Mouse (Mus musculus) cerebellum, adult 18-20 months (tissue): Measurements from ENCODE around the gene Rbp4.
A peak's percentile ranks its signal among the peaks of the same experiment; 100 is the strongest.

Experiments used
- DNase-seq, 2 experiments: peaks; one replicate each; pipeline ENCODE4 v3.0.0; 2021

Gene Rbp4

DNA sequence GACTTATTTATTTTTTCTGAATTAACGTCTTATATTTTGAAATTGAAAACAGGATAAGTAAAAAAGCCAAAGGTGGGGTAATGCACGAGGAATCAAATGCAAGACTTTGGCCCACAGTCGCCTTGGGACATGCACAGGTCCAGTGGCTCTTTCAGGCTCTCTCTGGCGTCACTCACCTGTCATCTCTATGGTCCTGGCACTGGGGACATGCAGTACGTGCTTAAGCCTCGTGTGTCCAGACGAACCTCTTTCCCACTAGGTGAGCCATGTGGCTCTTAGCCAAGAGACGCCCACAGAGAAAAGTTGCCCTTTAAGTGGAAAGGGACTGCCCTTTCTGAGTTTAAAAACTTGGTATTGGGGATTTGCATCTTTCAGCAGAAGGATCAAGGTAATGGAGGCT, 35.7 kb downstream of the Rbp4 start:
- no peak for DNase-seq

DNA sequence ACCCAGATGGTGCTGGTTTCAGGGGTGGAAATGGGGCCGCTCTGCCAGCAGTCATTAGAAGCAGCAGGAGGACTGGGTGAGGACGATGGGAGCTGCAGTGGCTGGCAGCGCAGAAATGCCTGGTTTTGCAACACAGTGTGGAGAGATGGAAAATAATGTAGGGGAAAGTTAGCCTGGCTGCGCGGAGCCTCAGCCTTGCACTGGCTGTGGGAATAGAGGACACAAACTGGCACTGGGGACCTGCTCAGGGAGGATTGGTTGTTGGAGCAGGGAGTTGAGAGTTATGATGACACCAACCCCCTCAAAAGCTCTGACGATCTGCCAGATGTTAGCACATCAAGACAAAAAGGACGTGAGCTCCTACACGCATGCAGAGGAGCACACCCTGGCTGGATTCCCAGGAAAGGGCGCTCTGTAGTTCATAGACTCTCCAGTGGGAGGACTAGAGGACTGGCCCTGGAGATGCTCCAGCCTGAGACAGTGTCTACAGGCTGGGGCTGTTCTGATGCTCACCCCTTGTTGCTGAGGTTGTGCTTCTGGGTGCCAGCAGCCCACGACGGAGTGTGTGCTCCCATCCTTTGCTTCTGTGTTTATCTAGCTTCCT, 38.0 kb downstream of the Rbp4 start:
- no peak for DNase-seq

DNA sequence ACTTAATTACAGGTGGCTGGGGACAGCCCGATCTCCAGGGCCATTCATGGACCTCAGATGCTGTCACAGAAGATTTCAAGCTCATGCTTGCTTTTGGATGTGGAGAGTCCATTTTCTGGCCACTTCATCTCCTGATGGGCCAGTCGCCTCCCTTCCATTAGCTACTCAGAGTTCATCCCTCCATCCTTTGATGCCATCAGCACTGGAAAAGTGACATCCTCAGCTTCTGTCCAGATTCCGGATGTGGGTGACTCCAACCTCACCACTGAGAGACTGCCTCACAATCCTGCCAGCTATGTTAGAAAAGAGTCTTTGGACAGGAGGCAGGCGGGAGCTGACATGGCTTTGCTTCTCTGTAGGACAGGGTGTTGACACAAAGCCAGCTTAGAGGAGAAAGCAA, 39.2 kb downstream of the Rbp4 start:
- no peak for DNase-seq

DNA sequence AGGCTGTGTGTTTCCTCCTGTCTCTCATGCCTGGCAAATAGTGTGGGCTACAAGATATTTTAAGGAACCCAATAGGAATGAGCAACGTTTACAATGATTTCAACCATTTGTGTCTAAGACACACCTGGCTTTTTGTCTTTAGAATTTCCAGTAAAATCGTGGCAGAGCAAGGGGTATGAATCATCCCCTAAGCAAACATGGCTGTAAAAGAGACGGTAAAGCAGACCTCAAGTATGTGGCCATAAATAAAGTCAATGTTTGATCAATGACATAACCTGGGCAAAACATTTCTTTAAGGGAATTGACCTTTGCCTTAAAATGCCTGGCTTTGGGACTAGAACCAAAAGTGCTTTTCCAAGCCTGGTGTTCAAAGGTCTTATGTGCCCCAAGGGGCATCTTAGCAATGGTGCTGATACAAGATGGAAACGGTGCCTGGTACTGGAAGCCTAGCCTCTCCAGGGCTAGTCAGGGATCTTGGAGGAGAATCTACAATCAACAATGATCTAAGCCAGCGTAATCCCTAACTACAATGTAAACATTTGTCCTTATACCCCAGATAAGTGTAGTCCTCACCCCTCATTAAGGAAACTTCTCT, 42.1 kb downstream of the Rbp4 start:
- no peak for DNase-seq

DNA sequence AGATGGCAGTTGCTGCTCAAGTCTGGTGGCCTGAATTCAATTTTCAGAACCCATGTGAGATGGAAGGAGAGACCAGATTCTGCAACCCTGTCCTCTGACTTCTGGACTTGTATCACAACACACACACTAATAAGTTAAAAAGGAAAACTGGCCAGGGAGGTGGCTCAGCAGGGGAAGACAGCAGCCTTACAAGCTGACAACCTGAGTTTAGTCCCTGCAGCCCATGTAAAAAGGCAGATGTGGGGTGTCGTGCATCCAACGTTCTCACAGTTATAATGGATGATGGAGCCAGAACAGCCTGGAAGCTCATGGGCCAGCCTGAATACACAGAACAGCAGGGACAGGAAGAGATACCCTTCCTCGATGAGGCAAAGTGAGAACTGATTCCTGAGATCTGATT, 43.7 kb downstream of the Rbp4 start:
- DNase-seq: no peak

DNA sequence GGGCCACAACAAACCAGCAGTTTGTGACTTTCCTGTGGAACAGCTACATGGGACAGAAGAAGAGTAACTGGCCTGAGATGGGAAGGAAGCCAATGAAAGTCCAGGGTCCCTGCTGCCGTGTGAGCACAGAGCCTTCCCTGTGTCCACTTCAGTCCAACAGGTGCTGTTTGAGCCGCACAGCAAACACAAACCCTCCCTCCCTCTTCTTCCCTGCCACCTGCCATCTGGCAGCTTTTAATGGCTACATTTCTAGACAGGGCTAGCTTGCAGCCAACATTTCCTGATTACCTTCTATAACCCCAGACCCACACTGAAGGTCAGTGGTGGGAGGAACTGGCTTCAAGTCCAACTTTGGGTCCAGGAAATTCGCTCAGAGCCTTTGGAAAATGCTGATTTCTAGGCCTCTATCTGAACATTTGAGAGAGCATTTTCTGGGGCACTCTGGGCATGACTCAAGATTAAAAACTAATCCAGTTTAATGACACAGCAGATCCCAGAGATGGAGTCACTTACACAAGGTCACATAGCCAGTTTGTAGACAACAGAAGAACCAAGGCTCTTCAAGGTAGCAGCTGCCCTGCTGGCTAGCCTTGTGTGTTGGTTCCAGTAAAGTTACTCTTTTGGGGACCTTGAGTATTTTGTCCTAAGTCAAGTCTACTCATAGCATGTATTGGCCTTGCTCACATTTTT, 47.1 kb downstream of the Rbp4 start:
- peak; percentile 6 to 16 for DNase-seq

DNA sequence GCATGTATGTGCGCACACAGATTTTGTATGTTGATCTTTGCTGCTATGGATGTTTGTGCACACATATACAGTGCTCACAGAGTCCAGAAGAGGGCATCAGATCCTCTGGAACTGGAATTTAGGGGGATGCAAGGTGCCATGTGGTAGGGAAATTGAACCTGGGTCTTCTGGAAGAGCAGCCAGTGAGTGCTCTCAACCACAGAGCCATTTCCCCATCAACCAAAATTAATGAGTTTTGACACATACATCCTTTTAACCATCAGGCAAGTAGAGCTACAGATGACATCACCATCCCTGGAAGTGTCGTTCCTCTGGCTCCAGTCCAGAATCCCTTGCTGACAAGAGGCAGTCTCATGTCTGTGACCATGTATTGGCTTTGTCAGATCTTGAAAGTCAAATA, 48.8 kb downstream of the Rbp4 start:
- no peak for DNase-seq

DNA sequence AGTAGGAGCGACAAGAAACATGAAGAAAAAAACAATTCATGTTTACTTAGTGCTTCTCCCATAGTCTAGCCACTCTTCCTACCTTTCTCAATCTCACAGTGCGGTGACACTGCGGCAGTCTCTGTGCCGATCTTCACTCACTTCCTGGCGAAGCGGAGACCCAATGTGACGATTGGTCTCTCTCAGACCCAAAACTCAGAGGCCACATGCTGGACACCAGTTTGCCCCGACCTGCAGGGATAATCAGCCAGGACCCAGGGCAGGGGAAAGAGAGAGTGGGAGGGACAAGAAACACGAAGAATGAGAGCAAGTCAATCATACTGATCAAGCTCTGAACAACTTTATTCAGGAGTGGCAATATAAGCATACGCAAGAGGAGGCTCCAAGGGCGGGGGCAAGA, 50.0 kb downstream of the Rbp4 start:
- no peak for DNase-seq

DNA sequence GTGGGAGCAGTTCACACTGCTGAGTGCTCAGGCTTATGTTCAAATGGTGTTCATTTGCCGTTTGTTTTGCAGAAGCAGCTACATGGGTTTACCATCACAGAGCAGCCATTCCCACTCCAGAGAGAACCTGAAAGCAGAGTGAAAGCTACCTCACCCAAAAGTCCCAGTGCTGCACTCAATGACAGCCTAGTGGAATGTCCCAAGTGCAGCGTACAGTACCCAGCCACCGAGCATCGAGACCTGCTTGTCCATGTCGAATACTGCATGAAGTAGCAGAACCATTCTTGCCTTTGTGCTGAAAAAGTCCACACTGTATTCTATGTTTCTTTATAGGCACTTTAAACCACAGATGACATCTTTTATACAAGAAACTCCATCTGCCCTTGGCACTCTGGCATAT, 51.9 kb downstream of the Rbp4 start:
- DNase-seq: no peak
